Mouse (Mus musculus) stomach, postnatal 0 days (tissue): ENCODE results near the gene Amotl1.

Experiments used
- CTCF ChIP-seq: IDR thresholded peaks from 2 replicates; pipeline ENCODE4 v1.5.1; 2016; ENCODE audit warnings: antibody characterized with exemption, low read depth, mild to moderate bottlenecking, moderate library complexity
- EP300 ChIP-seq: optimal IDR thresholded peaks from 2 replicates; pipeline ENCODE3; 2016; ENCODE audit warnings: antibody characterized with exemption

DNA sequence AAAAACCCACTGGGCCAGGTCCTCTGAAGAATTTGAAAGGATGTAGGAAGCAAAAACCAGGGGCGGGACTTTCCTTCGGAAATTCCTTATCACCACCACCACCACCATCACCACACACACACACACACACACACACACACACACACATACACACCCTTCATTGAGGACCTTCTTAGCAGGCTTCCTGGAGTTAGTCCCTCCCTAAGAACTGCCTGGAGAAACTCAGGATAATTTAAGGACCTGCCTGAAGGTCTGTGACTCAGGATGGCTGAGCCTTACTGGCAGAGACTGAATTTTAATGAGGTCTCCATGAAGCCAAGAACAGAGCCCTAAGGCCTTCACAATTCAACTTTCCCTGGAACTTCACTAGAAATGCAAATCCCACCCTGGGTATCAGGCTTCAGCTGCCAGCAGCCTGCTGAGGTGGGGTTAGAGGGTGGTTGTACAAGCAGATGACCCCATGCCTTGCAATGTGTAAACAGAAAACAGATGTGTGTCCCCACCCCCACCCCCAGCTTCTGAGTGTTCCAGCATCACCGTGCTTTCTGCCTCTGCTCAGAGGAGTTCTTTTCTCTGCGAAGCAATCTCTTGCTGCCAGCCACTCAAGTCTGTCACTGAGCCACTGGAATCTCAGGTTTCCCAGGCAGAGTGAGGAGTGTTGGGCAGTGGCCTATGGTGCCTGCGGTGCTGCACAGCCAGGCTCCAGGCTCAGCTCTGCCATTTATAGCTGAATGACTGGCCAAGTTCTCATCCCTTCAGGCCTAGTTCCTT lies 2.4 kb downstream of the Amotl1 start:
- TF ChIP-seq CTCF (no peak), EP300 (no peak)
